Mouse (Mus musculus): ENCODE results near the gene Snx9. TPM values are rescaled to one million over a fixed set of nuclear protein-coding genes. Genes with fewer than 3 reads are reported as not detected.

The Snx9 gene
- polyA plus RNA-seq (2015; fragmentation: Nextera tagmentation; extraction: Ambion mirVana): 20.0 and 20.5 TPM in 2 replicates

- WGBS: under 1% methylated on average over 129 of the region's 131 CpGs
- H3K9ac ChIP-seq: peak within 1 kb of the TSS; percentile 97
- H3K4me1 ChIP-seq: peaks cover 49% of the 10 kb centered on the region
- H3K4me2 ChIP-seq: peak within 1 kb of the TSS; percentile 87
- no peaks in the 10 kb centered on the region for H3K27me3 ChIP-seq (replicated peaks)
- peak within 1 kb of the TSS; percentile 90 for H3K4me3 ChIP-seq
- 0 out of 2 replicates have a peak, but pooled peaks cover 4% of the 10 kb centered on the region for H3K36me3 ChIP-seq
- peaks cover 3% of the 10 kb centered on the region; the same call in 1 of the 2 replicates for H3K9me3 ChIP-seq
- peak within 1 kb of the TSS; percentile 99 for H3K27ac ChIP-seq (replicated peaks)
- peak; percentile 83 for ATAC-seq (ENCODE audit: extremely low read depth, insufficient number of reproducible peaks, low FRiP score, low TSS enrichment)
Measured at GRCm38 (mm10) chr17:5841128-5841942, at the start of gene Snx9. TSS of gene Snx9 (plus strand) at chr17:5841329.

DNA sequence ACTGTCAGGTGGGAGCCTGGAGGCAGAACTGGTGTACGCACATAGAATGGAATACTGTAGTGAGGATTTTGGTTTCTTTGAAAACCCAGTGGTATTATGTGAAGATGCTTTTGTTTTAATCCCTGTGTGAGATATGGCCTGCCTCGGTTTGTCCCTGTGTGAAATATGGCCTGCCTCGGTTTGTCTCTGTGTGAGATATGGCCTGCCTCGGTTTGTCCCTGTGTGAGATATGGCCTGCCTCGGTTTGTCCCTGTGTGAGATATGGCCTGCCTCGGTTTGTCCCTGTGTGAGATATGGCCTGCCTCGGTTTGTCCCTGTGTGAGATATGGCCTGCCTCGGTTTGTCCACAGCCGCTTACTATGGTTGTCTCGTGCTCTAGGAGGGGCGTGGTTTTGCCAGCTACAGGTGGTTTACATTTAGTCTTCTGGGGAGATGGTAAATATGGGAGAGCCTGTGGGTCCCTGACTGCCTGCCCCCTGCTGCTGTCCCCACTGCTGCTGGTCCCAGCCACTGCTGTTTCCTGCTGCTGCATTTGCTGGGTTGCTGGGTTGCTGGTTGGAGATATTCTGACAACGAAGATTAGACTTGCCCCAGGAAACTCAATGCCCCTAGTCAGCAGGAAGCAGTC is 48.9 kb upstream of the Snx9 start:
- no peak overlapping the region for H3K9ac ChIP-seq
- ATAC-seq (ENCODE audit: extremely low read depth, insufficient number of reproducible peaks, low FRiP score, low TSS enrichment): no peak
- 76% methylated on average over 12 of the region's 12 CpGs for WGBS

GRCm38 (mm10) chr17:5793593-5793992 is 47.5 kb upstream of the Snx9 start:
- H3K36me3 ChIP-seq: no peaks in the 10 kb centered on the region
- H3K27ac ChIP-seq (replicated peaks): no peak overlapping the region
- H3K4me3 ChIP-seq: no peak overlapping the region
- no peak overlapping the region for H3K4me2 ChIP-seq
- peaks cover 27% of the 10 kb centered on the region for H3K4me1 ChIP-seq
- no peak overlapping the region for H3K9ac ChIP-seq
- ATAC-seq (ENCODE audit: extremely low read depth, insufficient number of reproducible peaks, low FRiP score, low TSS enrichment): no peak
- no peaks in the 10 kb centered on the region for H3K9me3 ChIP-seq
- H3K27me3 ChIP-seq (replicated peaks): no peaks in the 10 kb centered on the region
- 65% methylated on average over 4 of the region's 4 CpGs for WGBS

More for the DNA sequence above, 48.9 kb upstream of the Snx9 start:
- Histone ChIP-seq H3K27me3 (replicated peaks) (no peaks in the 10 kb centered on the region), H3K27ac (replicated peaks) (no peak overlapping the region), H3K4me2 (no peak overlapping the region), H3K4me1 (peaks cover 14% of the 10 kb centered on the region), H3K36me3 (no peaks in the 10 kb centered on the region), H3K9me3 (peaks cover 6% of the 10 kb centered on the region; the same call in 1 of the 2 replicates), H3K4me3 (no peak overlapping the region)

- H3K27ac ChIP-seq (replicated peaks): no peak overlapping the region
- WGBS: 53% methylated on average over 5 of the region's 5 CpGs
Measured at GRCm38 (mm10) chr17:5794276-5794675, 46.9 kb upstream of the Snx9 start.

GRCm38 (mm10) chr17:5795369-5795768 is 45.8 kb upstream of the Snx9 start:
- Histone ChIP-seq H3K27ac (replicated peaks) (no peak overlapping the region), H3K4me1 (peaks cover 37% of the 10 kb centered on the region), H3K4me3 (no peak overlapping the region), H3K9ac (no peak overlapping the region), H3K4me2 (no peak overlapping the region), H3K36me3 (no peaks in the 10 kb centered on the region), H3K27me3 (replicated peaks) (0 out of 2 replicates have a peak, but pooled peaks cover 2% of the 10 kb centered on the region), H3K9me3 (no peaks in the 10 kb centered on the region)
- ATAC-seq (ENCODE audit: extremely low read depth, insufficient number of reproducible peaks, low FRiP score, low TSS enrichment): no peak
- WGBS: 67% methylated on average over 5 of the region's 5 CpGs

More at GRCm38 (mm10) chr17:5794276-5794675, 46.9 kb upstream of the Snx9 start:
- ATAC-seq (ENCODE audit: extremely low read depth, insufficient number of reproducible peaks, low FRiP score, low TSS enrichment): no peak
- no peak overlapping the region for H3K4me2 ChIP-seq
- no peaks in the 10 kb centered on the region for H3K9me3 ChIP-seq
- H3K36me3 ChIP-seq: no peaks in the 10 kb centered on the region
- no peak overlapping the region for H3K4me3 ChIP-seq
- H3K27me3 ChIP-seq (replicated peaks): no peaks in the 10 kb centered on the region
- H3K4me1 ChIP-seq: peaks cover 31% of the 10 kb centered on the region
- H3K9ac ChIP-seq: no peak overlapping the region

- no peak overlapping the region for H3K27ac ChIP-seq (replicated peaks)
- no peaks in the 10 kb centered on the region for H3K36me3 ChIP-seq
- 0 out of 2 replicates have a peak, but pooled peaks cover 5% of the 10 kb centered on the region for H3K27me3 ChIP-seq (replicated peaks)
- H3K4me1 ChIP-seq: peaks cover 37% of the 10 kb centered on the region
- no peak overlapping the region for H3K9ac ChIP-seq
- H3K4me2 ChIP-seq: no peak overlapping the region
- 2% methylated on average over 5 of the region's 5 CpGs for WGBS
- H3K4me3 ChIP-seq: no peak overlapping the region
- ATAC-seq (ENCODE audit: extremely low read depth, insufficient number of reproducible peaks, low FRiP score, low TSS enrichment): no peak
- H3K9me3 ChIP-seq: no peaks in the 10 kb centered on the region
Measured at GRCm38 (mm10) chr17:5795878-5796277, 45.3 kb upstream of the Snx9 start.

DNA sequence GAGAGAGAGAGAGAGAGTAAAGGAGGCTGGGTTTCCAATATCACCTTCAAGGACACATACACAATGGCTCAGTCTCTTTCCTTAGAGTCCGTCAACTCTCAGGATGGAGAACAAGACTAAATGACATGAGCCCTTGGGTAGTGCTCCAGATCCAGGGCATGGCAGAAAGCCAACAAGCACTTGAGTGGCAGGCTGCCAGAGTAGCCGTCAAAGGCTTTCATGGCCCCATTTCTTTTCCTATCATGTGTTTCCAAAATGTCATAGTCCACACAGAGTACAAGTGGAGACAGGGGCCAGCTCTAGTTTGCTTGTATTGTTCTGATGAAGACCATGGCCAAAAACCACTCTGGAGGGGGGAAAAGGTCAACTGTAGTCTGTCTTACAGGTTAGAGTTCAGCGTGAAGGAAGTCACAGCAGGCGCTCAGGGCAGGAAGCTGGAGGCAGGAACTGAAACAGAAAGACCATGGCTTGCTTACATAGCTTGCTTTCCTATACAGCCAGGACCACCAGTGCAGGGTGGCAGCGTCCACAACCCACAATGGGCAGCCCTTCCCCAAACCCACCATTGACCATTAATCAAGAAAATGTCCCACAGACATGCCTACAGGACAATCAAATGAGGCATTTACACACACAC is 43.9 kb upstream of the Snx9 start:
- no peaks in the 10 kb centered on the region for H3K36me3 ChIP-seq

GRCm38 (mm10) chr17:5798221-5798801 is 42.8 kb upstream of the Snx9 start:
- Histone ChIP-seq H3K4me1 (peaks cover 51% of the 10 kb centered on the region), H3K9ac (0 out of 2 replicates have a peak overlapping the region, but pooled peaks have one; percentile 2), H3K4me2 (peak overlapping the region; percentile 14), H3K9me3 (no peaks in the 10 kb centered on the region), H3K27me3 (replicated peaks) (0 out of 2 replicates have a peak, but pooled peaks cover 5% of the 10 kb centered on the region), H3K27ac (replicated peaks) (0 out of 2 replicates have a peak overlapping the region, but pooled peaks have one; percentile 4), H3K4me3 (no peak overlapping the region), H3K36me3 (no peaks in the 10 kb centered on the region)
- WGBS: 21% methylated on average over 13 of the region's 13 CpGs
- 0 out of 2 replicates have a peak, but pooled peaks have one; percentile 21 for ATAC-seq (ENCODE audit: extremely low read depth, insufficient number of reproducible peaks, low FRiP score, low TSS enrichment)

More for the DNA sequence above, 43.9 kb upstream of the Snx9 start:
- 46% methylated on average over 5 of the region's 5 CpGs for WGBS
- Histone ChIP-seq H3K27me3 (replicated peaks) (0 out of 2 replicates have a peak, but pooled peaks cover 5% of the 10 kb centered on the region), H3K9me3 (no peaks in the 10 kb centered on the region), H3K4me3 (no peak overlapping the region), H3K9ac (no peak overlapping the region), H3K4me1 (peaks cover 51% of the 10 kb centered on the region), H3K4me2 (no peak overlapping the region), H3K27ac (replicated peaks) (peak overlapping the region; percentile 39; the same call in 1 of the 2 replicates)
- no peak; the same call in 1 of the 2 replicates for ATAC-seq (ENCODE audit: extremely low read depth, insufficient number of reproducible peaks, low FRiP score, low TSS enrichment)

DNA sequence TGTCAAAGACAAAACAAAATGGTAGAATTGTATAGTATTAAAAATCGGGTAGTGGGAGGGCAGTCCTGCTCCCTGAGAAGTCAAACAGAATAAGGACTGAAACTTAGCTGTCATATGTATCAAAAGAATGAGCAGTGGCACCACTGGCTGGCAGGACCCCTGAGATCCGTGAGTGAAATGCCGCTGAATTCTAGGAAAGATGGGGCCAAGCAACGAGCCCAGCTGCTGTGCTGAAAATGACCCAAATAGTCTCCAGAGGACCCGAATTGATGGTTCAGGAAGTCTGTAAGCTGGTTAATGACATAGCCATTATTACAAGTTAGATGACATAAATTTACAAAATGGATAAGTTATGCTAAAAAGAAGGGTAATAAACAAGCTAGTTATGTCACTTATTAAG is 42.2 kb upstream of the Snx9 start:
- ATAC-seq (ENCODE audit: extremely low read depth, insufficient number of reproducible peaks, low FRiP score, low TSS enrichment): no peak
- Histone ChIP-seq H3K36me3 (no peaks in the 10 kb centered on the region), H3K9ac (no peak overlapping the region), H3K4me1 (peaks cover 50% of the 10 kb centered on the region), H3K4me2 (peak overlapping the region; percentile 14; the same call in 1 of the 2 replicates), H3K27ac (replicated peaks) (no peak overlapping the region), H3K9me3 (no peaks in the 10 kb centered on the region), H3K4me3 (no peak overlapping the region), H3K27me3 (replicated peaks) (0 out of 2 replicates have a peak, but pooled peaks cover 5% of the 10 kb centered on the region)
- WGBS: 70% methylated on average over 5 of the region's 5 CpGs

DNA sequence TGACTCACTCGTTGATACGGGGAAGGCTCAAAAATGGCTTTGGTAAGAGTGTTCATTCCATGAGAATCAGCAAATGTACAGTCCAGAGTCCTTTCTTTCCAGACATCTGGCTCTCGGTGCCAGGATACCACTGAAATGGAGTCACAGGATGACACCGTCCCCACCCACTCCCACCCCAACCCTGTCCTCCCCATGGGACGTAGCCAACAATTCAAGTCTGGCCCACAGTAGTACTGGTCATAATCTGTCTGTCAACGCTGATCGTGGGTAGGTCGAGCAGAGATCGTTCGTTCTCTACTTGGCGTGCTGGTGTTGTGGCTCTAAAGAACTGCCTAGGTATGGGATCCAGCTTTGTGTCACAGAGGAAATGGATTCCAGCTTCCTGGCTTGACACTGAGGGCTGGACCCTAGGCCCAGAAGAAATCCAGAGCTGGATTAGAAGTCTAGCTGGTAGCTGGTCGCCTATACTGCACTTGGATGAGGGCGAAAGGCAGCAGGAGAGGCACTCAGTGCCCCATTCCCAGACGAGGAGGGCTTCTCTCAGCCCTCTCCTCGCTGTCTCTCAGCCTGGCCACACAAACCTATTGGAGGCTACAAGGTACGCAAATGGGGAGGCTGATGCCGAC is 41.6 kb upstream of the Snx9 start:
- WGBS: 67% methylated on average over 17 of the region's 17 CpGs
- peaks cover 48% of the 10 kb centered on the region for H3K4me1 ChIP-seq
- no peak overlapping the region for H3K4me2 ChIP-seq
- H3K27me3 ChIP-seq (replicated peaks): 0 out of 2 replicates have a peak, but pooled peaks cover 5% of the 10 kb centered on the region
- no peak overlapping the region for H3K4me3 ChIP-seq
- no peak overlapping the region for H3K9ac ChIP-seq
- no peaks in the 10 kb centered on the region for H3K36me3 ChIP-seq
- ATAC-seq (ENCODE audit: extremely low read depth, insufficient number of reproducible peaks, low FRiP score, low TSS enrichment): no peak
- no peak overlapping the region for H3K27ac ChIP-seq (replicated peaks)
- H3K9me3 ChIP-seq: no peaks in the 10 kb centered on the region

Data from heart, embryonic 13.5 days (tissue).